Mouse (Mus musculus): ENCODE results near the gene Med17.

DNA sequence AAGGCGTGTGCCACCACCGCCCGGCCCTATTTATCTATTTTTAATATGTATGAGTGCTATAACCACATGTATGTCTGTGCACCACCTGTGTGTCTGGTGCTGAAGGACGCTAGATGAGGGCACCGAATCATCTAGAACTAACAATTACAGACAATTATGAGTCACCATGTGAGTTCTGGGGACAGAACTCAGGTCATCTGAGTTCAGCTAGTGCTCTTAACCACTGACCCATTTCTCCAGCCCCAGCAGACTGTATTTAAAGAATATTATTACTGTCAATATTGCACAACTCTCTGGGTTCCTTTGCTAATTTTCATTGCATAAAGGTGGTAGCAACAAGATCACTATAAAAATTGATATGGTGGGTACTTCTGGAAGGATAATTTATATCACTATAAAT is 20.3 kb upstream of the Med17 start:
- no peak for TF ChIP-seq GATA2 (IDR thresholded peaks at IDR 0.05; ENCODE audit: borderline replicate concordance, low read depth, low read length)
- no peak for TF ChIP-seq TAL1 (conservative IDR thresholded peaks at IDR 0.05; ENCODE audit: low read depth, low read length)
- no peak for TF ChIP-seq CTCF (IDR thresholded peaks at IDR 0.05; ENCODE audit: low read depth, low read length)
